Mouse (Mus musculus): ENCODE measurements around the gene Svs3a. TPM values are rescaled to one million over a fixed set of nuclear protein-coding genes. Genes with fewer than 3 reads are reported as not detected.
"Not testable (repeated sequence)": the region's sequence is repeated elsewhere in the genome, so short reads cannot be mapped to it uniquely, and the experiment has no call there.

The Svs3a gene
- not detected for total RNA-seq (2021)
- long read RNA-seq, experiment 1, result 0 reads
- long read RNA-seq, experiment 2, result 0 reads

DNA sequence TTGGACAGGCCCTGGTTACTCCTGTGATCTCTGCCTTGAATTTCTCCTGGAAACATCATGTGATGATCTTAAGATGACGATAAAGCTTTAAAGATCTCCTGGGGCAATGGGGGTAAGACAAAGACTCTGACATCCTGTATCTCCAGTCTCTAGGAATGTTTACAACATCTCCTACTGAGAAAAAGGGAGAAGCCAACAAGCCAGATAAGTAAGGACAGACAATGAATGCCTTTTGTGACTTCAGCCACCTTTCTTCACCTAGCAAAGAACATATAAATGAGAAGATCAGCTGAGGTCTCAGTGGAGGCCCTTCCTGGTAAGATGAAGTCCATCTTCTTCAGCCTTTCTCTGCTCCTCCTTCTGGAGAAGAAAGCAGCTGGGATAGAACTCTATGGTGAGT is at the start of gene Svs3a:
Svs3a (plus strand) TSS at position 301 of the 400 bp plus-strand sequence.
- not testable (repeated sequence) for DNase-seq (ENCODE audit: low spot score)

- DNase-seq (ENCODE audit: low spot score), result not testable (repeated sequence)
These were observed 32.5 kb upstream of the Svs3a start, which contains the start of gene Svs3b for GRCm38 (mm10) chr2:164256540-164256939. Gene Svs3b, minus strand, starts transcription at chr2:164256640.

- DNase-seq (ENCODE audit: low spot score), result no peak
These were observed 10.7 kb upstream of the Svs3a start, which contains the start of gene Svs4 for GRCm38 (mm10) chr2:164278359-164278758. Gene Svs4, minus strand, starts transcription at chr2:164278459.

DNA sequence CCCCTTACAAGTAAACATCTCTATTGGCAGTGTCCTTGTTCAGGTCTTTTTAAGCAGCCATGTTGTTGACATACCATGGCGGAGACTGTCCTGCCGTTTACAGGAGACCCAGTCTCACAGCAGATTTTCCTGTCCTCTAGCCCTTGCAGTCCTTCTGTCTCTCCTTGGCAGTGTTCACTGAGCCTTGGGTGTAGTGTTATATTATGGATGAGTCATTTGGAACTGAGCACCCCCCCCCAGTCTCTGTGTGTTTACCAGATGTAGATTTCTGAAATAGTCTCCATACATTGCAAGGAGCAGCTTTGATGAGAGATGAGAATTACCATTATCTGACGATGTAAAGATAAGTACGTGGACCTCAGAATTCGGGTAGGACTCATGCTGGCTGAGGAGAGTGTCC is 23.5 kb downstream of the Svs3a start:
- no peak for DNase-seq (ENCODE audit: low spot score)

DNA sequence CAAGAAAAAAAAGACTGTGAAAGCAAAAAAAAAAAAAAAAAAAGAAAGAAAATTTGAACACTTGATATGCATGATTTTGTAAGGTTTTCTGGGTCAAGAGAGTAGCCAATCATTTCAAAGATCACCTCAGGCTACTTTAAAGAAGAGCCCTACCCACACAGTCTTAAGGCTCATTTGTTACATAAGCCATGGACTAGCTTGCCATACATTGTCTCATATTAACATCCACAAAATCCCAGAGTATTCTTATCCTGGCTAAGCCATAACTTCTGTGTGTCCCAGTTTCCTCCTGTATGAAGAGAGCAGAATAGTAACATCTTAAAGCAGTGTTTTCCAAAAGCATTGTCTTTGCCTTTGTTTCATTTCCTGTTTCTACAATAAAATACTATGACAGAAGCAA is 26.4 kb downstream of the Svs3a start:
- DNase-seq (ENCODE audit: low spot score), result not testable (repeated sequence)

GRCm38 (mm10) chr2:164316451-164316850 is 27.4 kb downstream of the Svs3a start, which contains the start of gene Svs6:
Gene Svs6, plus strand, starts transcription at chr2:164316751.
- DNase-seq (ENCODE audit: low spot score), result not testable (repeated sequence)

GRCm38 (mm10) chr2:164320983-164321382 is 31.9 kb downstream of the Svs3a start:
- DNase-seq (ENCODE audit: low spot score), result no peak

- DNase-seq (ENCODE audit: low spot score), result not testable (repeated sequence)
These were observed 43.4 kb downstream of the Svs3a start, which contains the start of gene Svs5 for GRCm38 (mm10) chr2:164332440-164332839. Gene Svs5, plus strand, starts transcription at chr2:164332740.

Other genes with a start within 250 kb of the Svs3a start
- 1 to 10 TPM; 8.3 to 9.2 TPM for gene Stk4, start 218.9 kb upstream of the Svs3a start, total RNA-seq (2021)
- 10 to 100 TPM; 15.8 to 16.3 TPM for gene Tomm34, start 218.1 kb upstream of the Svs3a start, total RNA-seq (2021)
- 1 to 10 TPM; 1.4 to 1.5 TPM for gene Kcns1, start 118.2 kb upstream of the Svs3a start, total RNA-seq (2021)
- under 1 TPM in 1 of 2 experiments, not detected in 1; 0.11 TPM for gene Wfdc5, start 106.5 kb upstream of the Svs3a start, total RNA-seq (2021)
- gene Wfdc12, start 98.7 kb upstream of the Svs3a start, total RNA-seq (2021), result not detected
- not detected for gene Wfdc15a, start 89.1 kb upstream of the Svs3a start, total RNA-seq (2021)
- not detected for gene Wfdc15b, start 67.6 kb upstream of the Svs3a start, total RNA-seq (2021)
- not detected for gene Svs2, start 50.8 kb upstream of the Svs3a start, total RNA-seq (2021)
- not detected for gene Svs3b, start 32.6 kb upstream of the Svs3a start, total RNA-seq (2021)
- gene Svs4, start 10.8 kb upstream of the Svs3a start, total RNA-seq (2021), result not detected
- not detected for gene Svs6, start 27.5 kb downstream of the Svs3a start, total RNA-seq (2021)
- not detected for gene Svs5, start 43.5 kb downstream of the Svs3a start, total RNA-seq (2021)
- gene Slpi, start 99.8 kb downstream of the Svs3a start, total RNA-seq (2021), result under 1 TPM in 1 of 2 experiments, not detected in 1; 0.73 TPM
- gene Rbpjl, start 113.9 kb downstream of the Svs3a start, total RNA-seq (2021), result not detected
- under 1 TPM; 0.59 to 0.78 TPM for gene Matn4, start 115.9 kb downstream of the Svs3a start, total RNA-seq (2021)
- 10 to 100 TPM; 62.6 to 77.3 TPM for gene Sdc4, start 154.6 kb downstream of the Svs3a start, total RNA-seq (2021)
- gene Sys1, start 167.7 kb downstream of the Svs3a start, total RNA-seq (2021), result 10 to 100 TPM; 26.0 to 26.2 TPM
- 1 to 10 TPM; 3.8 to 6.5 TPM for gene Gm20458, start 171.7 kb downstream of the Svs3a start, total RNA-seq (2021)
- not detected for gene Trp53tg5, start 184.5 kb downstream of the Svs3a start, total RNA-seq (2021)
- 10 to 100 TPM; 22.8 to 24.5 TPM for gene Dbndd2, start 196.8 kb downstream of the Svs3a start, total RNA-seq (2021)
- gene Pigt, start 208.3 kb downstream of the Svs3a start, total RNA-seq (2021), result 10 to 100 TPM; 31.4 to 32.6 TPM